Mouse (Mus musculus) heart, adult 2 months (tissue): ENCODE measurements around the gene Rd3. TPM values are rescaled to one million over a fixed set of nuclear protein-coding genes. Genes with fewer than 3 reads are reported as not detected.

ENCODE experiments used
- DNase-seq, 2 experiments: peaks; one replicate each; pipeline ENCODE4 v3.0.0; 2021
- H3K27ac ChIP-seq: fragments of 200-600 bp; 2 replicates; pipeline ENCODE4 v1.8.1; 2022
- H3K27me3 ChIP-seq: fragments of 200-500 bp; 2 replicates; pipeline ENCODE4 v1.6.1; 2012; ENCODE audit warnings: mild to moderate bottlenecking, low read length, inconsistent platforms, mixed read lengths; ENCODE audit not compliant: control insufficient read depth, insufficient read depth
- H3K36me3 ChIP-seq: fragments of 200-500 bp; 2 replicates; pipeline ENCODE4 v1.6.1; 2012; ENCODE audit warnings: low read length, inconsistent platforms; ENCODE audit not compliant: control insufficient read depth, insufficient read depth
- H3K4me1 ChIP-seq: fragments of 200-500 bp; 2 replicates; pipeline ENCODE4 v1.6.1; 2011; ENCODE audit warnings: low read length; ENCODE audit not compliant: control insufficient read depth, insufficient read depth
- H3K4me3 ChIP-seq: fragments of 200-600 bp; 2 replicates; pipeline ENCODE4 v1.8.1; 2022
- H3K79me2 ChIP-seq: fragments of 200-500 bp; replicated peaks from 2 replicates; pipeline ENCODE4 v1.6.1; 2012; ENCODE audit warnings: mild to moderate bottlenecking, inconsistent platforms, low read length, moderate library complexity, mixed read lengths; ENCODE audit not compliant: control insufficient read depth, insufficient read depth
- H3K9ac ChIP-seq: fragments of 200-500 bp; 2 replicates; pipeline ENCODE4 v1.6.1; 2012; ENCODE audit warnings: low read depth, mild to moderate bottlenecking, control low read depth, inconsistent platforms, low read length, mixed read lengths
- CTCF ChIP-seq: fragments of 200-600 bp; IDR thresholded peaks from 2 replicates; pipeline ENCODE4 v1.8.1; 2022; ENCODE audit warnings: antibody characterized with exemption, mild to moderate bottlenecking, moderate library complexity
- EP300 ChIP-seq: fragments of 200-500 bp; IDR thresholded peaks from 2 replicates; pipeline ENCODE4 v1.6.1; 2011; ENCODE audit warnings: low read depth, low read length, control low read depth; ENCODE audit not compliant: insufficient read depth
- POLR2A ChIP-seq: fragments of 200-500 bp; IDR thresholded peaks from 2 replicates; pipeline ENCODE4 v1.6.1; 2011; ENCODE audit warnings: mild to moderate bottlenecking, low read depth, low read length, control low read depth; ENCODE audit not compliant: insufficient read depth
- WGBS: fragments of 180-500 bp; shearing (Covaris S2); methylation state at CpG from one replicate; pipeline ENCODE4 v1.1.7; 2018; 5-methylcytosine and 5-hydroxymethylcytosine counted together
- intact Hi-C: fragments of 180-260 bp; cut with DNase I; formaldehyde crosslinking; loops from one replicate; pipeline ENCODE4 v1.15.1; 2025
- microRNA-seq, 2 experiments: library from miRNA; unstranded; fragments of <30 nt; microRNA quantifications; one replicate each; pipeline ENCODE4 v1.2.0; 2021
- polyA plus RNA-seq: library from polyadenylated mRNA; depleted of rRNA; stranded (reverse); fragments of >200 nt; gene quantifications from 2 replicates; pipeline ENCODE4 v1.2.3, GENCODE M21; 2012; rRNA removed
- total RNA-seq, 2 experiments: library from RNA; stranded (reverse); gene quantifications; 2 replicates each; pipeline ENCODE4 v1.2.3; 2021

Rd3 gene
- total and polyA plus RNA-seq, 3 experiments = 0.18 to 0.49 (median 0.23) TPM

DNA sequence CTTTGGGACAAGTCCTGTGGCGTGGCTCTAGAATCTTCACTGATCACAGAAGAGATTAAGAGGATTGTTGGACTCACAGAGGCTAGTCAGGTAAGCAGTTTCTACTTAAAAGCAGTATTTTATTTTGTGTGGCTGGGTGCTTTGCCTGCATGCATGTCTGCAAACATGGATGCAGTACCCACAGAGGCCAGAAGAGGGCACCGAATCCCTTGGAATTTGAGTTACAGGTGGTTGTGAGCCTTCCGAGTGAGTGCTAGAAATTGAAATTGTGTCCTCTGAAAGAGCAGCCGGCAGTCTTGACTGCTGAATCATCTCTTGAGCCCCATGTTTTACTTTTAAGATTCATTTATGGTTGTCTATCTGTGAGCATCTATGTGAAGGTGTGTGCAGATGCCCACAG lies 18.3 kb downstream of the Rd3 start:
- Histone ChIP-seq H3K27me3 (no peaks in the 10 kb centered on the region), H3K36me3 (no peaks in the 10 kb centered on the region), H3K27ac (no peak overlapping the region), H3K9ac (no peak overlapping the region), H3K4me3 (no peak overlapping the region), H3K79me2 (no peaks in the 10 kb centered on the region), H3K4me1 (no peaks in the 10 kb centered on the region)
- 70% methylated on average over 4 of the region's 4 CpGs for WGBS
- TF ChIP-seq EP300 (no peak; the same call in 1 of the 2 replicates), POLR2A (no peak), CTCF (peak; percentile 94)
- DNase-seq = peak; percentile 48 to 77
- intact Hi-C loops = no loop called here

DNA sequence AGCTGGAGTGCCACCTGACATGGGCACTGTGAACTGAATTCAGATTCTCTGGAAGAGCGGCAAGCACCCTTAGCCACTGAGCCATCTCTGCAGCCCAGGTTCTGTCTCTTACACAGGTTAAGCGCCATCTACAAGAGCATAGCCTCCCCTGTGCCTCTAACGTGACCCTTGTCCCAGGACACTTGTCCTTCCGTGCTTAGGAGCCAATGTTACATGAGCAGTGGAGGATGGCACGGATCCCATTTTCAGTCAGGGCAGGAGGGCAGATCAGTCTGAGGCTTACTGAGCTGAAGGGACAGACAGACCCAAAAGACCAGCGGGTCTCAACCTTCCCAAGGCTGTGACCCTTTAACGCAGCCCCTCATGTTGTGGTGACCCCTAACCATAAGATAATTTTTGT lies 18.7 kb downstream of the Rd3 start:
- H3K36me3 ChIP-seq = no peaks in the 10 kb centered on the region
- no peak overlapping the region for H3K9ac ChIP-seq
- no peaks in the 10 kb centered on the region for H3K27me3 ChIP-seq
- no peak for TF ChIP-seq EP300
- no peak for TF ChIP-seq CTCF
- TF ChIP-seq POLR2A = no peak
- intact Hi-C loops = no loop called here
- no peaks in the 10 kb centered on the region for H3K79me2 ChIP-seq
- no peak overlapping the region for H3K4me3 ChIP-seq
- H3K27ac ChIP-seq = no peak overlapping the region
- H3K4me1 ChIP-seq = no peaks in the 10 kb centered on the region
- 86% methylated on average over 7 of the region's 7 CpGs for WGBS
- DNase-seq = no peak

DNA sequence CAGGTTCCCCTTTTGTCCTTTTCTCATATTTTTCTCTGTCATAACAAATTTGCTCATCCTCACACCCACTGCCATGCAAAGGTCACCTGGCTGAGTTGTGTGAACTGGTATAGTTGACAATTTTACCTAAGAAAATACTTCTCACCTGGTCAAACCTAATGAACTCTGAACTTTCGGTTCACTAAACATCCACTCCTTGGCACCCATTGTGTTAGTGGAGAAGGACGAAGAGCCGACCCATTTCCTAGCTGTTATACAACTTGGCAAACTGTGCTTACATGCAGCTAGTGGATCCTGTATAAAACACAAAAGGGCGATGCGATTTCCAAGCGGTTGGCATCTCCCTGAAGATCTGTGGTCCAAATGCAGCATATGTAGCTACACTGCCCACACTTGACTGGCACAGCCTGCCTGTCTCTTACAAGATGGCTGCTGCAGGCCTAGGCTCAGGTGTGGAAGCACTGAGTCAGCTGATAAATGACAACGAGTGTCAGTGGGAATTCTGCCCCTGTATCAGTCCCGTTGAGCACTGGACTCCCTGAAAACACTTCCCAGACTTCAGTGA lies 19.5 kb downstream of the Rd3 start:
- no peak for TF ChIP-seq POLR2A
- no peak for TF ChIP-seq EP300
- no peak for TF ChIP-seq CTCF
- H3K79me2 ChIP-seq = no peaks in the 10 kb centered on the region
- no peak overlapping the region for H3K4me3 ChIP-seq
- DNase-seq = no peak
- no peak overlapping the region for H3K9ac ChIP-seq
- H3K36me3 ChIP-seq = no peaks in the 10 kb centered on the region
- no peaks in the 10 kb centered on the region for H3K4me1 ChIP-seq
- intact Hi-C loops = no loop called here
- H3K27ac ChIP-seq = no peak overlapping the region
- 79% methylated on average over 8 of the region's 8 CpGs for WGBS
- H3K27me3 ChIP-seq = no peaks in the 10 kb centered on the region

DNA sequence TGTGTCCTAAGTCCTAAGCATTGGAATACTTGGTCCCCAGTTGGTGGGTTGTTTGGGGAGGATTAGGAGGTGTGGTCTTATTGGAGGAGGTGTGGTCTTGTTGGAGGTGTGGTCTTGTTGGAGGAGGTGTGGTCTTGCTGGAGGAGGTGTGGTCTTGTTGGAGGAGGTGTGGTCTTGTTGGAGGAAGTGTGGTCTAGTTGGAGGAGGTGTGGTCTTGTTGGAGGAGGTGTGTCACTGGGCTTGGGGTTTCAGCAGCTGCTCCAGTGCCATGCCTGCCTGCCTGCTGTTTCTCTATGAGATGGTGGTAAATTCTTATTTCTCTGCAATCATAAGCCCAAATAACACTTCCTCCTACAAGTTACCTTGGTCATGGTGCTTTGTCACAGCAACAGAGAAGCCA lies 21.9 kb downstream of the Rd3 start:
- Histone ChIP-seq H3K36me3 (no peaks in the 10 kb centered on the region), H3K4me1 (no peaks in the 10 kb centered on the region), H3K27me3 (no peaks in the 10 kb centered on the region), H3K27ac (no peak overlapping the region), H3K4me3 (no peak overlapping the region), H3K79me2 (no peaks in the 10 kb centered on the region), H3K9ac (no peak overlapping the region)
- intact Hi-C loops = no loop called here
- DNase-seq = no peak
- TF ChIP-seq EP300 = no peak

Small RNA genes within 50 kb of the gene (microRNA-seq; reads per million reads assigned to microRNA genes)
- 0.56 to 0.77 reads per million in 2 experiments for gene Mir3473c

Other genes starting within 250 kb of the Rd3 start
- gene Nek2, start 155.9 kb upstream of the Rd3 start, total RNA-seq = under 1 TPM; 0.09 to 0.37 TPM
- gene Nek2, start 155.9 kb upstream of the Rd3 start, polyA plus RNA-seq = 0.44 and 0.47 TPM in 2 replicates
- 10 to 100 TPM; 17.1 to 18.6 TPM for gene Slc30a1, start 70.6 kb upstream of the Rd3 start, total RNA-seq
- 5.3 and 11.4 TPM in 2 replicates for gene Slc30a1, start 70.6 kb upstream of the Rd3 start, polyA plus RNA-seq
- gene Traf5, start 115.2 kb downstream of the Rd3 start, total RNA-seq = 1 to 10 TPM; 3.9 to 4.3 TPM
- gene Traf5, start 115.2 kb downstream of the Rd3 start, polyA plus RNA-seq = 4.4 and 5.1 TPM in 2 replicates
- 10 to 100 TPM; 26.3 to 35.0 TPM for gene Rcor3, start 160.7 kb downstream of the Rd3 start, total RNA-seq
- gene Rcor3, start 160.7 kb downstream of the Rd3 start, polyA plus RNA-seq = 38.3 and 39.7 TPM in 2 replicates
- under 1 TPM; 0.05 to 0.09 TPM for gene Kcnh1, start 213.4 kb downstream of the Rd3 start, total RNA-seq
- gene Kcnh1, start 213.4 kb downstream of the Rd3 start, polyA plus RNA-seq = 0.06 and 0.09 TPM in 2 replicates